Mouse (Mus musculus): ENCODE results near the gene Sult2a2.

The Sult2a2 gene

GRCm38 (mm10) chr7:13733205-13733604 is at the start of gene Sult2a2:
Gene Sult2a2, plus strand, starts transcription at chr7:13733505.
- WGBS: 80% methylated on average over 2 of the region's 2 CpGs

- 83% methylated on average over 1 of the region's 1 CpGs for WGBS
These were observed 80.6 kb downstream of the Sult2a2 start for GRCm38 (mm10) chr7:13813913-13814312.

Measured in cerebral cortex, adult 2 months (tissue).